Mouse (Mus musculus) mouse embryonic stem cell (cell line): ENCODE data around the gene Gipc2.
"Not testable (repeated sequence)": the region's sequence is repeated elsewhere in the genome, so short reads cannot be mapped to it uniquely, and the experiment has no call there.

Experiments
- in situ Hi-C, 2 experiments: fragments of 300-500 bp; cut with MboI; formaldehyde crosslinking; loops; 1 replicate in 1 of 2; 3 replicates in 1 of 2; pipeline ENCODE4 v1.14.3; 2019 to 2020; ENCODE audit warnings: low sequenced_read_pairs in 2 of 2, low pct_unique_long_range_greater_than_20kb in 1 of 2, mixed read lengths in 1 of 2; ENCODE audit not compliant: unreplicated experiment in 1 of 2

Gipc2 gene

GRCm38 (mm10) chr3:152163320-152163719 lies 2.7 kb downstream of the Gipc2 start:
- in situ Hi-C loops: no loop called here

- in situ Hi-C loops: no loop called here
These were observed 5.4 kb downstream of the Gipc2 start for GRCm38 (mm10) chr3:152160607-152161006.

- in situ Hi-C loops: no loop called here
These were observed 6.7 kb downstream of the Gipc2 start for GRCm38 (mm10) chr3:152159321-152159720.

- in situ Hi-C loops: no loop called here
These were observed 7.4 kb downstream of the Gipc2 start for GRCm38 (mm10) chr3:152158344-152159291.

- in situ Hi-C loops: no loop called here
These were observed 9.1 kb downstream of the Gipc2 start for GRCm38 (mm10) chr3:152156816-152157496.

- in situ Hi-C loops: no loop called here
These were observed 10.6 kb downstream of the Gipc2 start for GRCm38 (mm10) chr3:152155296-152155948.

GRCm38 (mm10) chr3:152154095-152154494 lies 11.9 kb downstream of the Gipc2 start:
- in situ Hi-C loops: no loop called here

- in situ Hi-C loops: no loop called here
These were observed 12.9 kb downstream of the Gipc2 start for GRCm38 (mm10) chr3:152153152-152153551.

- in situ Hi-C loops: no loop called here
These were observed 13.6 kb downstream of the Gipc2 start for GRCm38 (mm10) chr3:152152483-152152804.

- in situ Hi-C loops: no loop called here
These were observed 14.1 kb downstream of the Gipc2 start for GRCm38 (mm10) chr3:152151725-152152482.

GRCm38 (mm10) chr3:152149863-152150262 lies 16.2 kb downstream of the Gipc2 start:
- in situ Hi-C loops: no loop called here

- in situ Hi-C loops: no loop called here
These were observed 16.6 kb downstream of the Gipc2 start for GRCm38 (mm10) chr3:152149449-152149848.

GRCm38 (mm10) chr3:152147085-152147831 lies 18.8 kb downstream of the Gipc2 start:
- in situ Hi-C loops: no loop called here

GRCm38 (mm10) chr3:152145186-152145585 lies 20.8 kb downstream of the Gipc2 start:
- in situ Hi-C loops: no loop called here

GRCm38 (mm10) chr3:152142989-152143695 lies 22.9 kb downstream of the Gipc2 start:
- in situ Hi-C loops: no loop called here

- in situ Hi-C loops: no loop called here
These were observed 23.9 kb downstream of the Gipc2 start for GRCm38 (mm10) chr3:152142146-152142545.

- in situ Hi-C loops: not testable (repeated sequence)
These were observed 26.7 kb downstream of the Gipc2 start for GRCm38 (mm10) chr3:152139308-152139707.
